Mouse (Mus musculus): Measurements from ENCODE around the gene Phldb1. TPM values are rescaled to one million over a fixed set of nuclear protein-coding genes. Genes with fewer than 3 reads are reported as not detected.

The Phldb1 gene
- total RNA-seq, 1 experiment from 2014 or later: not detected

DNA sequence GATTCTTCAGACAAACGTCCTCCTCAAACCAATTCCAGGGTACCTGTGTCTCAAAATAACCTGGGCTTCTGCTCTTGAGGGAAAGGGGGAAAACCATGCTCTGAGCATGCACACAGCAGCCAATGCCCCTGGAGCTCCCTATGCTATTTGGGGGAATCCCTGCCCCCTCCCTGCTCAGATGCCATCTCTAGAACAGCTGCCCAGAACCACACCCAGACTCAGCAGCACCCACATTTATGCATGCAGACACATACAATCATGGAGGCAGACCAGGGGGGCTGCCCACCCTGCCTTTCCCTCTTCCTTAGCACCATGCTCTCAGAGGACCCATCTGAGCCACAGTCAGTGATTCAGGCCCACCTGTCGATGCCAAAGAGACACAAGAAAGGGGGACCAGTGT, 21.4 kb downstream of the Phldb1 start:
- ATAC-seq (ENCODE audit: extremely low read depth, insufficient number of reproducible peaks, low FRiP score, poor library complexity, severe bottlenecking): no peak

DNA sequence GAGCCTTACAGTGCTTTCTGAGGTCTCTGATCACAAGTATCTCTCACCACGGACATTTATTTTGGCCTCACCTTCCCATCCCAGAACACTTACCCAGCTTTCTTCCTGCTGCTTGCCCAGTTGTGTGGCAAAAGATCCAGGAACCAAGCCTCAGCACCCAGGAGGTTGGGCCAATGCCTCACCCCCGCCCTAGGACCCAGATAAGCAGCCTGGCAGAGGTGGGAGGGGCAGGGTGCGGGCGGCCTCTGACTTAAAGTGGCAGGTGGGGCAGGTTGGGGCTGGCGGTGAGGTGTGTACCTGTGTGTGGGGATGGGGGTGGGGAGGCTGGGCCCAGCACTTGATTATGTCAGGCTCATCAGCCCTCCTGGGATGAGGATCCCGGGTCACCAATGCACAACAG, 21.9 kb downstream of the Phldb1 start:
- no peak for ATAC-seq (ENCODE audit: extremely low read depth, insufficient number of reproducible peaks, low FRiP score, poor library complexity, severe bottlenecking)

DNA sequence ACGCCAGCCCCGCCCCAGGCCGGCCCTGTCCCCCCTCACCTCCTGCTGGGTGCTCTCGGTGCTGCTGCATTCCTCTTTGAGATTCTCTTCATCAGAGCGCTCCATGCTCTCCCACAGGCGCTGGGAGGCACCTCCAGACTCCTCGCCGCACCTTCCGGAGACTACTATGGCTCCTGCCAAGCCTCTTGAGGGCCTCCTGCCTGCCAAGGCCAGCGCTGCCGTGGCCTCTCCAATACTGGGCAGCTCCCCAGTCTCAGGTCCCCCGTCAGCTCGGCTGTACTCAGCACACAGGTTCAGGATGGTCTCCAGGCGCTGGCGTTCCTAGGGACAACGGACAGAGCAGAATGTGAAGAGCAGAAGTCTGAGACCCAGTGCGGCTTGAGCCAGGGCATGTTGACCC, 23.4 kb downstream of the Phldb1 start:
- ATAC-seq (ENCODE audit: extremely low read depth, insufficient number of reproducible peaks, low FRiP score, poor library complexity, severe bottlenecking): no peak

DNA sequence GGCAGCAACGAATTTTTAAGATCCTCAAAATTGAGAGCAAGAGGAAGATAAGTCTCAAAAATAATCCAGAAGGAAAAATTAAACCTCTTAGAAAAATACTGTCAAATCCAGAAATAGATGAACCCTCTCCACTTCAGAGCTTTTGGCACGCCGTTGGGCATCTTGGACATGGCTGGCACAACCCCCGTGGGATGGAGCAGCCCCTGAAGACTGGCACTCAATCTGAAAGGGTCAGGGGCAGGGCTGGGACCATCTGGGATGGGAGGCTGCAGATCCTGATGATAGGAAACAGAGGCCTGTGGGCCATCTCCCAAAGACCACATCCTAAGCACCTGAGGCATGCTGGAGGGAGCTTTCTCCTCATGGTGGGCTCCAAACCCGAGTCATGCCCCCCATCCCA, 24.8 kb downstream of the Phldb1 start:
- no peak for ATAC-seq (ENCODE audit: extremely low read depth, insufficient number of reproducible peaks, low FRiP score, poor library complexity, severe bottlenecking)

DNA sequence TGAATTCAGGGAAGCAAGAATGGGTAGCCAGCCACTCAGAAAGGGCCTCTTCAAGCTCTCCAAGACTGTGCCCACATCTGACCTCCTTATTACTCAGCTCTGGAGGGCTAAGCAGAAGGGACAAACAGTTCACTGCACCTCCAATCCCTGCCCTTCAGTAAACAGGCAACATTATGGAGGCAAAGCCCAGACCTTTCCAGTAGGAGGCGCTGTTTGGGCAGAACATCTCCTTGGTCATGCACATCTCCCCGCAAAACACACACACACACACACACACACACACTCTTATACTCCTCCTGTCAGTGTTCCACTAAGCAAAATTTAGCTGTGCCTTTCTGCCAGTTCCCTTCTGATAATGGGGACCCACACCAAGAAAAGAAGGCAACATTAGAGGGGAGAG, 25.4 kb downstream of the Phldb1 start:
- ATAC-seq (ENCODE audit: extremely low read depth, insufficient number of reproducible peaks, low FRiP score, poor library complexity, severe bottlenecking): no peak

DNA sequence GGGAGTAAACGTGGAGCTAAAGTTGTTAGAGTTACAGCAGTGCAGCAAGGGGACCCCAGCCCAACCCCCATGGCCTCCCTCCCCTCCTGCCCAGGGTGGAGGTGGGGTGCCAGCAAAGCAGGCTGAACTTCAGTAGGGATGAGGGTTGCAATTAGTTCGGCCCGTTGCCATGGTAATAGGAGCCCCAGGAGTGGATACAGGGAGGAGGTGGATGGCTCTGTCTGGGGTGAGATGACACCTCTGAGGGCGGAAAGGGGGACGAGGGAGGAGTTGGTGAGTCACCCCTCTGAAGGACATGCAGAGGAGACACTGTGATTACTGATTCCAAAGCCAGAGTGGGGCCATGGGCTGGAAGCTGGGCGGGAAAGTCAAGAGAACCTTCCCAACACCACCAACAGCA, 26.1 kb downstream of the Phldb1 start:
- no peak for ATAC-seq (ENCODE audit: extremely low read depth, insufficient number of reproducible peaks, low FRiP score, poor library complexity, severe bottlenecking)

DNA sequence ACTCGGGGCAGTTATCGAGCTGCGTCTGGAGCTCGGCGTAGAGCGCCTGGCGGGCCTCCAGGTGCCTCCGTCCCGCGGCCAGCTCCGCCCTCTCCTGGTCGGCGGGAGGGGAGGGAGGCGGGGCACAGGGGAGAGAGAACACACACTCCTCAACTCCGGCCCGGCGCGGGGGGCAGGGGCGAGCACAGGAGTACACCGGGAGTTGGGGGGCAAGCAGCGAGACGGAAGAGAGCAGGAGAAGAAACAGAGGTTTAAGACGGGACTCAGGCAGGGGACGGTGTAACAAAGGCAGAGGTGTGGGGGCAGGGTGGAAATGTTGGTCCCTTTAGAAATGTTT, 26.6 kb downstream of the Phldb1 start:
- ATAC-seq (ENCODE audit: extremely low read depth, insufficient number of reproducible peaks, low FRiP score, poor library complexity, severe bottlenecking): no peak

DNA sequence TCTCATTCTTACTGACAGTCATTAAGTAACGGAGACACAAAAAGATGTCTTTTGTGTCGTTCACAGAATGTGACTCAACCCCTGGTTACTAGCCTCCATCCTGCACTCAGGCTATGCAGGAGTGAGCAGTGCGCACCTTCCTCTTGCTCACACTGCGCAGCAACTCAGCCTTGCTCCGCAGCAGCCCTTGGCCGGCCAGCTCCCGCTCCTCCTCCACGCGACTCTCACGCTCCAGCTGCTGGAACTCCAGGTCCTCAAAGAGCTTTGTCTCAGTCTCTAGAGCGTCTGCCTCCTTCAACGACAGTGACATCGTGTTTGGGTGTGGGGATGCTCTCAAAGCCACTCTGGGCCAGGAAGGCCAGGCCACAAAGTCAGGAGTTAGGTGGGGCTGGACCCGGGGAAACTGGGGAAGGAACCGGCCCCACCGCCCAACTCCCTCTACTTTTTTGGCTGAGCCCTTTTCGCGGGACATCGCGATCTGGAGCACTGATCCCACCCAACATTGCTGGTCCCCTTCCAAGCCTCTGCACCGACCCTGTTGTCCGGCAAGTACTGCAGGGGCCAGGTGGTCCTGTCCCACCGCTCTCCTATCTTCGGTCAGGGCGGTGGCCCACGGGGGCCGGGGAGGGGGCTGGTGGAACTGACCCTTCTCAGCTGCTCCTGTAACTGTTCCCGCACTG, 27.1 kb downstream of the Phldb1 start:
- ATAC-seq (ENCODE audit: extremely low read depth, insufficient number of reproducible peaks, low FRiP score, poor library complexity, severe bottlenecking): no peak

DNA sequence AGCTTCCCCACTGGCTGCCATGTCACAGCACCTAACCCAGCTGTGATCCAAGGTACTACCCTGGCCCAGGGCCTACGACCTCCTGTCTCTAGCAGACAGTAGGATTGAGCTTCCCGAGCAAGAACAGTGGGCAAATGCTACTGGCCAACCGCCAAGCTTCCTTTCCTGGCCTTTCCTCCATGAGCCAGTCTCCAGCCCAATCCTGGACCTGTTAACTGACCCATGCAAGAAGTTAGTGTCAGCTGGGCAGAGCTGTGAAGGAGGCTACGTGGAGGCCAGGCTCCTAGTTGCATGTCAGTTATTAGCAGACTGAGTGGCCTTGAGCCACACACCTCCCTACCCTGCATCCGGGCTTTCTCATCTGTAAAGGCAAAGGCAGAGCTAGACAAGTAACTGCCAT, 35.3 kb downstream of the Phldb1 start:
- ATAC-seq (ENCODE audit: extremely low read depth, insufficient number of reproducible peaks, low FRiP score, poor library complexity, severe bottlenecking): no peak

DNA sequence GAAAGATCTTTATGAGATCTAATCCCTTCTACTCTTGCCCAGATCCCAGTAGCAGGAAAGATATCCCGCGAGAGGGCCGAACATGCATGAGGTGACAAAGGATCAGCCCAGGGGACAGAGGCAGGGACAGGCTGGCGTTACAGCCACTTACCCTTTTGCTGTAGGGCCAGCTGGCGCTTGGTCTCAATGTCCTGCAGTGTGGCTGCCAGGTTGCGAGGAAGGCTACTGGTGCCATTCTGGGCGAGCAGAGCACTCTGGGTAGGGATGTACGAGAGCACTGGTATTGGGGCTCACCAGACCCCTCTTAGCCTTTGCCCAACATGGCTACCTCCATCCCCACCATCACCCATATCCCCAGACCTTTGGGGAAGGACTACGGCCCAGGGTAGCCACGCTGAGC, 35.8 kb downstream of the Phldb1 start:
- ATAC-seq (ENCODE audit: extremely low read depth, insufficient number of reproducible peaks, low FRiP score, poor library complexity, severe bottlenecking): no peak

DNA sequence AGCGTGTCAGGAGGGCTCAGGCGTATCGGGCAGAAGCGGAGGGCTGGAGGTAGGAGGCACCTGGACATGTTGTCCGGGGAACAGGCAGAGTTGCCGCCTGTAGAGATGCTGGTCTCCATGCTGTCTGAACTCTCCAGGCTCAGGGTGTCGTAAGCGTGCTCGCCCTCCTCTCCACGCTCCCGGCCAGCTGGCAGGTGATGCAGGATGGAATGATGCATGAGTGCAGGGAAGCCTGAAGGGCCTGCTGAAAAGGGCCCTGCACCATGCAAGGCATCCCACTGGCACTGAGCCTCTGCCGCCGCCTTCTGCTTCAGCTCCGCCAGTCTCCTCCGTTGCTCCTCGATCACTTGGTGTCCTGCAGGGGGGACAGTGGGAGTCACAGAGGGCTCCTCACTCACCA, 37.1 kb downstream of the Phldb1 start:
- ATAC-seq (ENCODE audit: extremely low read depth, insufficient number of reproducible peaks, low FRiP score, poor library complexity, severe bottlenecking): no peak

DNA sequence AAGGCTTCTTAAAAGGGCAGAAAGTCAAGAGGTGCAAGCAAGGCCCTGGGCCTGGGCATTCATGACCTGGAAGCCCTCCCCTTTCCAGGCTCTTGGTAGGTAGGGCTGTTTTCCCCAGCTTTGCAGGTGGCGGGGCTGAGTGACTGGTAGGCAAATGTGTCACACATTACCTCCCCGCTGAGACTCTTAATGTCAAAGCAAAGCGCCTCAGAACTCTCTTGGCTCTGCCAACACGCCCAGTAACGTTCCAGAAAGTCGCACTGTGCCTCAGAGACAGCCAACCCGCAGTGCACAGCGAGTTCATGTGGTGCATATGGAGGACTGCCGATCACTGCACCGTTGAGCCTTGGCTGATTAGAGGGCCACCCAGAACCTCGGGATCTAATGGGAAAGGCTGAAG, 41.9 kb downstream of the Phldb1 start:
- ATAC-seq (ENCODE audit: extremely low read depth, insufficient number of reproducible peaks, low FRiP score, poor library complexity, severe bottlenecking): no peak

DNA sequence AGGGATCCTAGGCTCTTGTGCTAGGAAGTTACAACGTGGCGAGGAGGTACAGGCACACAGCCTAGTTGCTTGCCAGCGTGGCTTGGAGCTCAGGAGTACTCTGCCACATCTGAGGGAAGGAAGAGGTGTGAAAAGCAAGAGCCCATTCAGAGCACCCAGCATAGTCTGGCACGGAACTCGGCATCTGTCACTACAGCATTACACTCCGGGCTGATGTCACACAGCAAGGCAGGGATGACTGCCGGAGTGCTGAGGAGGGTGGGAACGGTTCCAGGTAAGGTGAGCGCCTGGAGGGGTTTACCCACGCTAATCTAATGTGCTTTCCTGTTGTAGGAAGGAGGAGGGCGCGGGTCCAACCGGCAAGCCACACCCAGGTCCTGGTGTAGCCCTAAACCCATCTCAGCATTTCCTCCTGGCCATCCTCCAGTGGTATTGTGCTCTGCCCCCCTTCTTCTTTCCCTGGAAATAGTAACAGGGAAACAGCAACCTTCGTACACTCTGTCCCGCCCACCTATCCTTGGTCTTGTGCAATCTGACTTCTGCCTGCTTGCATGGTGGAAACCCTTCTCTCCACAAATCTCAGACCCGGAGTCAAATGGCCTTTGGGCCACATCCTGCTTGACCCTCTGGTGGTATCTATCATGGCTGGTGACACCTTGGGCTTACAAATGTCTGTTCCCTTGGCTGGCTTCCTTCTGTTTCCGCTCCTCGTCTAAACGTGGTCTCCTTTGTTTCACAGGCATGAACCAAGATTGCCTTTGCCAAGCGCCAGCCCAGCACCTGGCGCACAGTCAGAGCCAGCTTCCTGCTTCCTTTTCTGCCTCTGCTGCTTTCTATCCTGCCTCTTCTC, 43.1 kb downstream of the Phldb1 start:
- no peak for ATAC-seq (ENCODE audit: extremely low read depth, insufficient number of reproducible peaks, low FRiP score, poor library complexity, severe bottlenecking)

DNA sequence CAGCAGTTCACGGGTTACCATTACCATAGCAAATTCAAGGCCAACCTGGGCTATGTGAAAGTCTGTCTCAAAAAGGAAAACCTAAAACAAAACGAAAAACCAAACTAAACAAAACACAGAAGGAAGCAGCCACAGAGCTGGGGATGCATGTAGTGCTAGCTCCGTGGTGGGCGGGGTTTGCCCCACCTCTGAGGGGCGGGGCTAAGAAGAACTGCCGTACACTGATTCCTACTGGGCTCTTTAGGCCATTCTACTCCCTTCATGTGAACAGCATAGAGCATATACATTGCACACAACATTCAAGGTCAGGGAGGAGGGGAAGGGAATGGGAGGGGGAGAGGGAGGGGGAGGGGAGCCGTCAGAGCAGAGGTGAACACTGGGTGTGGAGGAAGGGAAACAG, 44.4 kb downstream of the Phldb1 start:
- peak; percentile 22; the same call in 1 of the 2 replicates for ATAC-seq (ENCODE audit: extremely low read depth, insufficient number of reproducible peaks, low FRiP score, poor library complexity, severe bottlenecking)

DNA sequence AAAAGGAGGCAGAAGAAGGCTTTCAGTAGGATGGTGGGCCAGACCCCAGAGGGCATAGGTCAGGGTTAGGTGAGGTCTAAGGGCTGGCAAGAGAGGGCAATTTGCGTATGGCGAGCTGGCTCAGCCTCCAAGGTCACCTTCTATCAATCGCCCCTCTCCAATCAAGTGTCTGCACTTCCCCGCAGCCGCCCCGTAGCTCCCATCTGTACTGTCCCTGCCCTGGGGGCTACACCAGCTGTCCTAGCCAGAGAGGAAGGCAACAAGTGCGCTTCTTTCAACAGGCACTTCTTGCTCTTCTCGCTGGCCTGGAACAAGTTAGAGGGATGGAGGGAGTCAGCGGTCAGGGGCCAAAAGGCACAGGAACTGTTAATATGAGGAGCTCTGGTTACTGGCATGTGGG, 47.0 kb downstream of the Phldb1 start:
- no peak for ATAC-seq (ENCODE audit: extremely low read depth, insufficient number of reproducible peaks, low FRiP score, poor library complexity, severe bottlenecking)

DNA sequence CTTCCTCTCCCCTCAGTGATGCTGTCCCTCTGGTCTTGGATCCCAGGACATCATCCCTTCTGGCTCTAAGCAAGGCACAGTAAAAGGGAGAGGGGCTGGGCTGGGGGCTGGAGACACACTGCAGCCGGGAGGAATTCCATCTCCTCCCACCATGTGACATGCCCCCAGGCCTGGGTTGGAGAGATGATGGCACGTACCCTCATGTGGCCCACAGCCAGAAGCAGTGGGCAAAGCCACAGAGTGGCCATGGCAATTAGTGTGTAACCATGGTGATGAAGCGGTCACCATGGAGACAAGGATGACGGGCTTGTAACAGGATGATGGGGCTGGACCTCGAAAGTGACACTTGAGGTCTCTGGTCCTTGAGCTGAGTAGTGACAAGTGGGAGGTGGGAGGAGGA, 48.4 kb downstream of the Phldb1 start:
- ATAC-seq (ENCODE audit: extremely low read depth, insufficient number of reproducible peaks, low FRiP score, poor library complexity, severe bottlenecking): no peak

DNA sequence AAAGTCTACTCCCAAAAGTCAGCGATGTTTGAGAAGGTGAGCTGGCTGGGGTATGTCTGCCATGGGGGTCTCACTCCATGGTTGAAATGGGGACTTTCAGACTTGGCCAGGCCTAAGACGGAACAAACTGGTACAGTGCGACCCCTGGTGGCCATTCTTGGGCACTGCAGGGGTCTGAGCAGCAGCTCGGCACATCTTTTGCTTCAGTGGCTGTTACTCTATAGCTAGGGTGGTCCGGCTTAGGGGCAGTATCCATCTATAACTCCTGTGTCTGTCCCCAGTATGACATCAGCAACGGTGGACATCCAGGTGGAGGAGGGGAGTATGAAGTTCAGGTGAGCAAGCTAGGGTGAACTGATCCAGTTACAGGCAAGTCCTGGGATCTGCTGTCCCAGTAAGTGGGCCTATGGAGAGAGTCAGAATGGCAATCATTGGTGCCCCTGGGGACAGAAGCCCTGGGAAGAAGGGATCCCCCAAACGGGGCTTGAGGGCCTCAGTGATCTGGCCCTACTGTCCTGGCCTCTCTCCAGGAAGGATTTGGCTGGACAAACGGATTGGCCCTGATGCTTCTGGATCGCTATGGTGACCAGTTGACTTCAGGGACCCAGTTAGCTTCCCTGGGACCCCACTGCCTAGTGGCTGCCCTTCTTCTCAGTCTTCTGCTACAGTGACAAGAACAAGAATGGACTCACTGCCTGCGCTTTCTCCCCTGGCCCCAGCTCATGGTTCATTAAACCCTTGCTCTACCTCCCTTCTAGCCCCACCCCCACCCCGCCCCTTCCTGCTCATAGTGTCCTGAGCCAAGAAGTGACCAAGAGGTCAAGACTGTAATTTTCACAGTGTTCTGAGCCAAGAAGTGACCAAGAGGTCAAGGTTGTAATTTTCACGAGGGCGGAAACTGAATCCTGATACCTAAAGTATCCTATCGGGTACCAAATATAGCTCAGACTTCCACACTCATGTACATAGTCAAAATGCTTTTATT, 49.4 kb downstream of the Phldb1 start:
- ATAC-seq (ENCODE audit: extremely low read depth, insufficient number of reproducible peaks, low FRiP score, poor library complexity, severe bottlenecking): peak; percentile 59

DNA sequence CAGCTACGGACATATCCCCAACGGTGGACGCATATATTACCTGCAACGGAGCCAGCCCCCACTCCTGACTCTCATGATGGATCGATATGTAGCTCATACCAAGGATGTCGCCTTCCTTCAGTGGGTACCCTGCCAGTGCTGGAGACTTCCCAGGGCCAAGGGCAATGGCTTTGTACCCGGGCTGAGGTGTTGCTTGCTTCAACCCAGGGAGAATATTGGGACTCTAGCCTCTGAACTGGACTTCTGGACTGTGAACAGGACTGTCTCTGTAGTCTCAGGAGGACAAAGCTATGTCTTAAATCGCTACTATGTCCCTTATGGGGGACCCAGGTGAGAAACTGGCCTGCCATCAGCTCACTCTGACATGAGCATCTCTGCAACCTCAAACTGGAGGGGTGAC, 52.0 kb downstream of the Phldb1 start:
- no peak for ATAC-seq (ENCODE audit: extremely low read depth, insufficient number of reproducible peaks, low FRiP score, poor library complexity, severe bottlenecking)

DNA sequence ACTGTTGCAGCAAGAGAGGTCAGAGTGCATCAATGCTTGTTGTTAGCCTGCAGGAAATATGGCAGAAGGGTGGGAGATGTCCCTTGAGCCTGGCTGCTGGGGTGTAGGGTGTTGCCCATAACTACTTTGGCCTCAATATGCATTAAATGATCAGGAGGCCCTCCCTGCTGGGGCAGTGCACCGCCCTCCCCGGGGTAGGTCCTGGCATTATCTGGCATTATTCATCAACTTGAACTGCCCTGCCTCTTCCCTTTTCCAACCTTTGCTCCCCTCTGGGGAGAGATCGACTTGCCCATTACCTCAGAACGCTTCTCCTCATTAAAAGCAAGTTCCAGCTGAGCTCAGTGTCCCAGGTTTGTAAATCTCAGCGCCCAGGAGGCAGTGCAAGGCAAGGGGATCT, 55.4 kb downstream of the Phldb1 start:
- ATAC-seq (ENCODE audit: extremely low read depth, insufficient number of reproducible peaks, low FRiP score, poor library complexity, severe bottlenecking): no peak

All from neutrophil, adult 5-6 weeks (primary cell).